Mouse (Mus musculus) ovary, postnatal 36 days (tissue): ENCODE results near the gene Fbxw15.
"Not testable (repeated sequence)": the region's sequence is repeated elsewhere in the genome, so short reads cannot be mapped to it uniquely, and the experiment has no call there.

ENCODE experiments used
- DNase-seq: peaks from one replicate; pipeline ENCODE4 v3.0.0; 2022; ENCODE audit warnings: low spot score, mixed read lengths

The Fbxw15 gene

DNA sequence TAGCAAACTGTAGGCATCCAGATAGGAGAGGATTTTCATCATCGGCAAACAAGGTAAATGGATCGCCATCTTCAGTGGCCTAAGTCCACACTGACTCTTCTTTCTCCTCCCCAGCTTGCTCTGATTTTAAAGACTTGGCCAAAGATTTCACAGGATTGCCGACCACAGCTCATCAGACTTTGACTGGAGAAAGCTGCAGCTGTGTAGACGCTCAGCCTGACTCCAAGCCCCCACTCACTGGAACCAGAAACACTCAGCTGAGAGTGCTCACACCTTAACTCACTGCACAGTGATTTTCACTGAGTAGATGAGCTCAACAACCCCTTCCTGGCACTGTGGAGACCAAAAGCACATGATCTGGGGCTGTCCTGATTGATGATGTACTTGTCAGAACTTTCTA lies at the start of gene Fbxw15:
Gene Fbxw15 (minus strand): TSS at position 101 of the 400 bp plus-strand sequence.
- DNase-seq, result not testable (repeated sequence)

DNA sequence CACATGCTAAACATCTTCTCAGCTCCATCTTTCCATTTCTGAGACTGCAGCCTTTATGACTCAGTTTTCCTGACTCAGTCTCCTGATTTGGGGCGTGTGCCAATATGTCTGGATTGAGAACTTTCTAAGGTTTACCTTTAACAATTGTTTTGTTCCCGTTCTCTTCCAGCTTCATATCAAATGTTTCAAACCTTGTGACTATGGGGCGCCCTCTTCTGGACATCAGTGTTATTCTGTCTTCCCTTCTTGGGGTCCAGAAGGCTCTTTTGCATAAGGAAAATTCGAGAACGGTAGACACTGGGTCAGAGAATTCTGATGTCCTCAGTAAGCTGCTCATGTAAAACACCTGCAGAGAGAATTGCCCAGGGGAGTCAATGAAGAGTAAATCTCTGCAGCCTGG lies 38.8 kb upstream of the Fbxw15 start:
- DNase-seq, result peak; percentile 5

DNA sequence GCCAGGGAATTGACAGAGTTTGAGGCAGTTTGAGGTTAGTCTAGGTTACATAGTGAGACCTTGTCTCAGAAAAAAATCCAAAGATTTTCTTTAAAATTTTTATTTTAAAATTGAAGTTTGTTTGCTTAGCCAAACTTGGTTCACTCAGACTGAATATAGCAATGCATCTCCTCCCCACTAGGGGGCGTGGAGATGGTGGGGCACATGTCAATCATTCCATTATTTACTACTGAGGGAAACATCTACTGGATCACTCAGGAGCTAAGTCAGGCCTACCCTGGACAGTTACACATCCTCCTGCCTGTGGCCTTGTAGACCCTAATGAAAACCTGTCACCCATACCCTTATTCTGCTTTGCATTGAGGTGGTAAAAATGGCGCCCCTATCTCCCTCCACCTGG lies 34.1 kb upstream of the Fbxw15 start:
- not testable (repeated sequence) for DNase-seq

DNA sequence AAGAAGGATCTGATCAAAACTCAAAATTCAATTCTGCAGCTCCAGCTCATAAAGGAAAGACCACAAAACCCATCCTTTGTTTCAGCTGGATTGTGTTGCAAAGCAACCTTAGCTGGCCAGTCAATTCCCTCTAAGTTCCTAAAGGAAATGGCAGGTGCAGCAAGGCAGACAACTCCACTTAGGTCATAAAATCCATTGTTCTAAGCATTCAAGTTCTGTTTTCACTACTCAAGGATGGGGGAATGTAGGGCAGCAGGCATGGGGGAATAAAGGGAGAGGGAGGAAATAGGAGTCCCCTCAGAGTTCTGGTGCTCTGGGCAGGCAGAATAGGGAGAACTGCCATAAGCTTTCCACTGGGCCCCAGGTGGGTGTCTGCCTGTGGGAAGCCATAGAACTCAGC lies 29.2 kb upstream of the Fbxw15 start:
- DNase-seq, result no peak

DNA sequence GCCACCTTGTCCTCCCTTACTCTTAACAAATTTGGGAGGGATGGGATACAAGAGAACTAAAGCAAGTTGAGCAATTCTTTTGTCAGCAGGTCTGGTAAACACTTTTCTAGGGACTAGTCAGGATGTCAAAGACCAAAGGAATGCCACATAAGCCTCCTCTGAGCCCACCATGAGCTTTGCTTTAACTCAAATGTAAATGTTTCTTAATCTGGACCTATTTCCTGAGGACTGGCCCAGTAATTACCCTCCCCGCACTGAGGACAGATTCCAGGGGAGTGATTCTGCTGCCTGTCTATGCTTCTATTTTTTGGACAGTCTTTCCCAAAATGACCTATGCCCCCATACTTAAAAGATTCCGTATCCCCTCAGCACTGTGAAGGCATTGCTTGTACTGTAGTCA lies 26.8 kb upstream of the Fbxw15 start:
- no peak for DNase-seq

DNA sequence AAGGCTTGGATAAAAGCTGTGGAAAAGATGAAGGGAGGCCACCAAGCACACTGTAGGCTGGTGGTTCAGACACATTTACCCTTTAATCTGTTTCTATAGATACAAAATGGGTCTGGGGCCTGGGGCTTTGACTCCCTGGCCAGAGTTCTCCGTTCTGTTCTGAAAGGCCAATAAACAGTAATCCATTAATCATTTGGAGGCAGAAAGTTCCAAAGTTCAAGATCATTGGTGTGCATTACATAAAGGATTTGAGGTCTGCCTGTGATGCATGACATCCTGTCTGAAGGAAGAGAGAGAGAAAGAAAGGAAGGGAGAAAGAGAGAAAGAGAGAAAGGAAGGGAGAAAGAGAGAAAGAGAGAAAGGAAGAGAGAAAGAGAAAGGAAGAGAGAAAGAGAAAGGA lies 2.5 kb downstream of the Fbxw15 start:
- no peak for DNase-seq

DNA sequence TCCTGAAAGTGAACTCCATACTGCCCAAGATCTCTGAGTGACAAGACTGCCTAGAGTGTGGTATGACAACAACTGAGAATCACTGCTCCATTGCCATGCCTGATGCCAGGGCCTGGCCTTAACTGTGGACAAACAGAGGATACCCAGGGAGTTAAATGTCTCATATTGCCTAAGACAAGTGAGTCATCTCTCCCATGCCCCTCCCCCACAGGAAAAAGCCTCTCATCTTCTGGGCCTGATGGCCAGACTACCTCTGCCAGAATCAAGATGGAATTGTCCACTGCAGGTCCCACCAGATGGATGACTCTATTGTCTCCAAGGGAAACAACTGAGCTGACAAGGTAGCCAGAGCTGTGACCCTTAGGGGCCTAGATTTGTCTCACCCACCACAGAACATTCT lies 6.0 kb downstream of the Fbxw15 start:
- not testable (repeated sequence) for DNase-seq

DNA sequence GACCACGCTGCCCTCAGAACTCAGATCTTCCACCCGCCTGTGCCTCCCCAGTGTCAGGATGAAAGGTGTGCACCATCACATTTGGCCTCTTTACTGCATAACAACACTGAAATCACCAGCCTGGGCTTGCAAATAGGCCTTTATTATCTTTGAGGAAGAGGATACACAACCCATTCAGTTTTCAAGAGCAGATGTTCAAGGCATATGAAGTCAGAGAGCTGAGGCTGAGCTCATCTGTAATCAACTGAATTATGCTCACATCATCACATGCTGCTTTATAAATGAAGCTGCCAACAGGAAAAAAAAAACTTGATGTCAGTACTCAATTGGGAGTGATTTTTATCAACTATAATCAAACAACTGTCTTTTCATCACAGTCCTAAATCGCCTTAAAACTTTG lies 15.6 kb downstream of the Fbxw15 start:
- DNase-seq, result no peak

DNA sequence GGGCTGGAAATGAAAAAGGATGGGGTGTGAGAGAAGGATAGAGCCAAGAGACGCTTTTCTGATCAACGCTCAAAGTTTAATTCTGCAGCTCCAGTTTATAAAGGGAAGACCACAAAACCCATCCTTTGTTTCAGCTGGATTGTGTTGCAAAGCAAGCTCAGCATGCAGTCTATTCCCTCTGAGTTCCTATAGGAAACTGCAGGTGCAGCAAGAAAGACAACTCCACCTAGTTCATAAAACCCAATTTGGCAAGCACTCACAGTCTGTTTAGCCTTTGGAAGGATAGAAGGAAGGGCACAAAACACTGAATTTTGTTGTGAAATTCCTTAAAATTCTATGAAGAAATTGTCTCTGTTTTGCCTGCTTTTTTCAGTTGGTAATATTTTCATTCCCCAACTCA lies 18.4 kb downstream of the Fbxw15 start:
- not testable (repeated sequence) for DNase-seq

DNA sequence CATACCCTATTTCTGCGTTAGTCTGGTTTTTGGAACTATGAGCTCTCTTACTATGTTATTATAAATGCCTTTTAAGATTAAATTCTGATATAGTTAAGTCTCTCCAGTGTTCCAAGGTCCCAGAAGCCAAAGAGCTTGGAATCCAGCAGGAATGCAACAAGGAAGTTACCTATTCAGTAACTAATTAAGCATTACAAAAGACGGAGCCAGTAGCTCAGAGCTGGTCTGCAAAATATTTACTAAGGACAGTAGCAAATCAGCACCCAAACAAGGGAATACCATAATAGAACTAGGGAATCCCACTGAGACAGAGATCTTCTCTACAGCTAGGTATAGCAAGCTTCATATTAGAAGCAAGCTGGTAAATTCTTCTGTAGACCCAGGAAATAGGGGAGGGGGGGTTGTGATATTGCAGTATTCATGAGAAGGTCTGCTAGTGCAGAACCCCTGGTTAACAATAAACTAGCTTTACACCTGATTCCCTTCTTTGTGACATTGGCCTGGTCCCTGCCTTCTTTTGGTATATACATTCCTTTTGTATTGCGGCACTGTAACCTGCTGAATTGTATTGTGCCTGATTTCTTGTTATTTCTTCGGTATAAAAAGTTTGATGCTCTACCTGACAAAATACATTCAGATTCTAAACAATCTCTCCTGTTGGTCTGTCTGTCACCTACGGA lies 44.5 kb downstream of the Fbxw15 start:
- no peak for DNase-seq
